Mouse (Mus musculus) lung, postnatal 0 days (tissue): Measurements from ENCODE around the gene Cacna2d3. TPM values are rescaled to one million over a fixed set of nuclear protein-coding genes. Genes with fewer than 3 reads are reported as not detected.
A peak's percentile ranks its signal among the peaks of the same experiment; 100 is the strongest.

Experiments used
- ATAC-seq: fragments of 200-750 bp; cut with Nextera tagmentation; 2 replicates; pipeline ENCODE4 v1.8.0; 2017; ENCODE audit warnings: moderate library complexity
- DNase-seq: peaks from one replicate; pipeline ENCODE4 v3.0.0-alpha.2; 2016; ENCODE audit warnings: low spot score
- H3K27ac ChIP-seq: fragments of 300-500 bp; sonication (generic); 2 replicates; pipeline ENCODE4 v1.5.1; 2014; ENCODE audit warnings: antibody characterized with exemption, mild to moderate bottlenecking, low read length, mixed read lengths
- H3K27me3 ChIP-seq: fragments of 300-500 bp; sonication (generic); replicated peaks from 2 replicates; pipeline ENCODE4 v1.6.1; 2014; ENCODE audit warnings: low read length, mixed read lengths; ENCODE audit not compliant: insufficient read depth
- H3K36me3 ChIP-seq: fragments of 300-500 bp; sonication (generic); 2 replicates; pipeline ENCODE4 v1.6.1; 2014; ENCODE audit warnings: low read length, mixed read lengths; ENCODE audit not compliant: insufficient read depth
- H3K4me1 ChIP-seq: fragments of 300-500 bp; sonication (generic); 2 replicates; pipeline ENCODE4 v1.6.1; 2014; ENCODE audit warnings: antibody characterized with exemption, low read depth, low read length, mixed read lengths; ENCODE audit not compliant: insufficient read depth
- H3K4me2 ChIP-seq: fragments of 300-500 bp; sonication (generic); replicated peaks from 2 replicates; pipeline ENCODE4 v1.6.1; 2014; ENCODE audit warnings: low read depth, mild to moderate bottlenecking, low read length, moderate library complexity, mixed read lengths
- H3K4me3 ChIP-seq: fragments of 300-500 bp; sonication (generic); 2 replicates; pipeline ENCODE4 v1.5.1; 2014; ENCODE audit warnings: low read depth, low read length
- H3K9ac ChIP-seq: fragments of 300-500 bp; sonication (generic); replicated peaks from 2 replicates; pipeline ENCODE4 v1.6.1; 2014; ENCODE audit warnings: low read depth, mild to moderate bottlenecking
- H3K9me3 ChIP-seq: fragments of 300-500 bp; sonication (generic); 2 replicates; pipeline ENCODE4 v1.6.1; 2016; ENCODE audit warnings: low read length, mixed read lengths
- CTCF ChIP-seq: IDR thresholded peaks from 2 replicates; pipeline ENCODE4 v1.5.1; 2016; ENCODE audit warnings: antibody characterized with exemption, mild to moderate bottlenecking
- EP300 ChIP-seq: IDR thresholded peaks from 2 replicates; pipeline ENCODE4 v1.6.1; 2016; ENCODE audit warnings: antibody characterized with exemption, mild to moderate bottlenecking, control low read depth
- WGBS: fragments of 180-500 bp; shearing (Covaris S2); extraction: QIAGEN DNeasy Blood & Tissue Kit; methylation state at CpG from one replicate; pipeline ENCODE4 v1.1.7; 2014; 5-methylcytosine and 5-hydroxymethylcytosine counted together
- polyA plus RNA-seq: library from polyadenylated mRNA; unstranded; fragments of >200 nt; fragmentation: Nextera tagmentation; extraction: Ambion mirVana; gene quantifications from 2 replicates; pipeline ENCODE4 v1.2.1, GENCODE M21; 2015

Cacna2d3 gene
- polyA plus RNA-seq, 1 experiment from 2014 or later = 0.50 TPM

DNA sequence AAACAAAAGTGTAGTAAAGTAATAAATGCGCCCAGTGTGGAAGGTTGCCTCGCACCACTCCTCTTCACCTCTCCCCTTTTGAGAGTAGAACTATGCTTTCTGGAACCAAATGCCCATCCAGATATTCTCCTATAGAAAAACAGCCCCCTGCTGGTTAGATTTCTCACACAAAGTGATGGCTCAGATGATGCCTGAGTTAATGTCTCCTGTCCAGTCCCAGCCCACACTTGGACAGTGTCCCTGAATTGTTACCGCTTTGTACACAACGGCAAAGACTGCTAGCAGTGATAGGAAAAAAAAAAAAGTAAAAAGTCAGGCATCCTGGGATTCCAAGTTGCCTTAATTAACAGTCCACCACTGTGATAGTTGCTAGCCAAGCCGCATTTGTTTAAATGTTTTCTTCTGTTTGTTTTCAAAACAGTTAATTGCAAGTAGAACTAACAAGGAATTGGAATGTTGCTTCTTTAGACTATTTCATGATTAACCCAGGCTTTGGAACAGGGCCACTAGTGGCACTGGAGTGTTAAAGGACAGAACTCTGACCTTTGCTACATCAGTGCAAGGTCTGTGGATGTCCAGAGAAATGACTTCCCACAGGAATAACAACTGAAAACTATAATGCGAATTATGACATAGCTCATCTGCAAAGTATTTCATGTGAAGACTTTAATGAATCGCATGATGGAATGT is 733.3 kb downstream of the Cacna2d3 start:
- H3K27ac ChIP-seq = no peak overlapping the region
- no peak overlapping the region for H3K4me2 ChIP-seq
- no peak overlapping the region for H3K4me3 ChIP-seq
- 65% methylated on average over 7 of the region's 7 CpGs for WGBS
- H3K36me3 ChIP-seq = no peaks in the 10 kb centered on the region
- no peaks in the 10 kb centered on the region for H3K9me3 ChIP-seq
- H3K9ac ChIP-seq = no peak overlapping the region
- H3K27me3 ChIP-seq = no peaks in the 10 kb centered on the region
- peak; percentile 11 for DNase-seq
- peak; percentile 22; the same call in 1 of the 2 replicates for TF ChIP-seq CTCF
- TF ChIP-seq EP300 = no peak
- H3K4me1 ChIP-seq = no peaks in the 10 kb centered on the region
- ATAC-seq = no peak

DNA sequence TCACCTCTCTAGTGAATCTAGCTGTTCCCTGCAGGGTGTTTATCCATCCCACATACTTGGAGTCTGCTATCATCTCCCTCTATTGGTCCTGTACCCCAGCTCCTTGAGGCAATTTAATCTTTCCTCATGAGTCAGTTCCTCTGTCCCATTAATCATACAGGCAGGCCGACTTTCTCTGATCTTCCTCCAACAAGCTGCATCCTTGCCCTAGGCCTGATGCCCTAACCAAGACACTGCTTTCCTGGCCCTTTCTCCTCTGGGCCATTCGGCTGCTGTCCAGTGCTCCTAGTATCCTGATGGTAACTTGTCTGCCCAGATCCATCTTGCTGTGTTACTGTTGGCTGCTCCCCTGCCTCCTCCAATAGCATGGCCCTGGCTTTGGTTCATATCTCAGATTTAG is 737.4 kb downstream of the Cacna2d3 start:
- Histone ChIP-seq H3K27ac (no peak overlapping the region), H3K4me3 (no peak overlapping the region), H3K4me2 (no peak overlapping the region), H3K4me1 (no peaks in the 10 kb centered on the region), H3K27me3 (no peaks in the 10 kb centered on the region), H3K9me3 (no peaks in the 10 kb centered on the region), H3K36me3 (no peaks in the 10 kb centered on the region), H3K9ac (no peak overlapping the region)
- DNase-seq (peak; percentile 6), ATAC-seq (no peak)
- no peak for TF ChIP-seq EP300
- TF ChIP-seq CTCF = no peak
- WGBS = 52% methylated on average over 2 of the region's 2 CpGs

GRCm38 (mm10) chr14:28980482-28980881 is 741.2 kb downstream of the Cacna2d3 start:
- Histone ChIP-seq H3K4me3 (no peak overlapping the region), H3K4me1 (no peaks in the 10 kb centered on the region), H3K27me3 (no peaks in the 10 kb centered on the region), H3K9me3 (no peaks in the 10 kb centered on the region), H3K27ac (no peak overlapping the region), H3K9ac (no peak overlapping the region), H3K4me2 (no peak overlapping the region), H3K36me3 (no peaks in the 10 kb centered on the region)
- DNase-seq = no peak
- WGBS = 32% methylated on average over 3 of the region's 3 CpGs
- no peak for ATAC-seq
- TF ChIP-seq CTCF (peak; percentile 47), EP300 (no peak)

DNA sequence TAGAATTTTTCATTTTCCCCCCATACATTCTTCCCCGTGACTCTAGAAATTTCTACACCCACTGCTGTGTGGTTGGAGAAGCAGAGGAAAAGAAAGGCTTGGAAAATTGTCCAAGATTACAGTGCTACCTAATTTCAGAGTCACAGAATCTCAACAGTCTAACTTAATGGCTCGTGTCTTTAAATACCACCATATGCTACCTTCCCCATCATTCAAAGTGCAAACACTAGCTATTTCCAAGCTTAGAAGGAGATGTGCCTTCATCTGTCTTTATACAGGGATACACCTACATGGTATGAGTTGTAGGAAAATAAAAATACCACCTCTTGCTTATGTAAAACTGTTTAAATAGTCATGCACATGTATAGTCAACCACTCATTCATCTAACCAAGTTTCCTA is 742.4 kb downstream of the Cacna2d3 start:
- no peaks in the 10 kb centered on the region for H3K27me3 ChIP-seq
- no peak overlapping the region for H3K27ac ChIP-seq
- H3K36me3 ChIP-seq = no peaks in the 10 kb centered on the region
- H3K9me3 ChIP-seq = no peaks in the 10 kb centered on the region
- WGBS = 78% methylated on average over 2 of the region's 2 CpGs
- H3K4me1 ChIP-seq = no peaks in the 10 kb centered on the region
- no peak for TF ChIP-seq CTCF
- no peak for TF ChIP-seq EP300
- H3K4me3 ChIP-seq = no peak overlapping the region
- no peak overlapping the region for H3K9ac ChIP-seq
- no peak for DNase-seq
- ATAC-seq = no peak
- H3K4me2 ChIP-seq = no peak overlapping the region

DNA sequence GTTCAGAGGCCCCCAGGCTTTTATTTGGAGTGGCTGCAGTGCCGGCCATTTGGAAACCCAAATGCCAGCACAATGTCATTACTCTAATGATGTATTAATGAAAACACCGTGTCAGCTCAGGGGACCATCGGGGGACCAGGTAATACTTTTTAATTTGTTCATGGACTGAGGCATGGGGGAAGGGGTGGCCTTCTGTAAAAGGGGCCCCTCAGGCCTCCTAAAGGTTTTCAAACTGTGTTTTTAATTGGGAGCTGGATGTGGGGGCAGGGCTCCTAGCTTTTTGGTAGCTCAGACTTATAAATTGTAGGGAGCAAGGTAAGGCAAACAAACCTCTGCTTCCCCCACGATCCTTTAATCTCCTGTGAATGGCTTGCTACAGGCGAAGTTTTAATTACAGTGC is 749.0 kb downstream of the Cacna2d3 start:
- H3K4me3 ChIP-seq = no peak overlapping the region
- 48% methylated on average over 5 of the region's 5 CpGs for WGBS
- no peaks in the 10 kb centered on the region for H3K9me3 ChIP-seq
- TF ChIP-seq CTCF = no peak
- TF ChIP-seq EP300 = no peak
- H3K4me2 ChIP-seq = no peak overlapping the region
- H3K27me3 ChIP-seq = no peaks in the 10 kb centered on the region
- no peak for ATAC-seq
- H3K4me1 ChIP-seq = no peaks in the 10 kb centered on the region
- no peaks in the 10 kb centered on the region for H3K36me3 ChIP-seq
- H3K27ac ChIP-seq = no peak overlapping the region
- H3K9ac ChIP-seq = no peak overlapping the region
- no peak for DNase-seq

- TF ChIP-seq CTCF (no peak), EP300 (no peak)
- Histone ChIP-seq H3K4me2 (no peak overlapping the region), H3K36me3 (no peaks in the 10 kb centered on the region), H3K27me3 (no peaks in the 10 kb centered on the region), H3K9me3 (no peaks in the 10 kb centered on the region), H3K27ac (no peak overlapping the region), H3K9ac (no peak overlapping the region), H3K4me3 (no peak overlapping the region), H3K4me1 (no peaks in the 10 kb centered on the region)
- 89% methylated on average over 4 of the region's 4 CpGs for WGBS
- ATAC-seq (peak; percentile 49), DNase-seq (peak; percentile 65)
These were observed 752.4 kb downstream of the Cacna2d3 start for GRCm38 (mm10) chr14:28969247-28969646.

DNA sequence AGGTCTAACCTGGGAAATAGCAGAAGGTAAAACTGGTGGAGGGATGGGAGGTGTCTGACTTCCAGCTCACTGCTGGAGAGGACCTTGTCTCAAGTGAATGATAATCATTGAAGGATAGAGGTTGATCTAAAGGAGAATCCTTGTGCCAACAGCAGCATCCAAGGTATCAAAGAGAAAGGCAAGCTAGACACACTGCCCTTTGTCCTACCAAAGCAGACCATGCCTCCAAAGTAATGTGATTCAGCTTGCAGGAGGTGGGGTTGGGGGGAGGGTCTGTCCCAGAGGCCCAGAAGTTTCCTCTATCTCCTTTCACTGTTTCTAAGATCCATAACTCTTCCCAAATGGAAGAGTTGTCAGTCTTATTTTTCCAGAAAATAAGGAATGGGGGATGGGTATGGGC is 754.8 kb downstream of the Cacna2d3 start:
- H3K9ac ChIP-seq = no peak overlapping the region
- DNase-seq (no peak), ATAC-seq (no peak)
- H3K9me3 ChIP-seq = no peaks in the 10 kb centered on the region
- H3K36me3 ChIP-seq = no peaks in the 10 kb centered on the region
- H3K4me2 ChIP-seq = no peak overlapping the region
- no peak overlapping the region for H3K27ac ChIP-seq
- no peaks in the 10 kb centered on the region for H3K27me3 ChIP-seq
- no peaks in the 10 kb centered on the region for H3K4me1 ChIP-seq
- TF ChIP-seq EP300 (no peak), CTCF (no peak)
- H3K4me3 ChIP-seq = no peak overlapping the region
